Mouse (Mus musculus): ENCODE measurements at regions not wholly inside any gene's neighbourhood (a gene's known extent, or its start where the extent isn't known, plus 50 kb on each side); places are given as distances from the start of the nearest gene placed in this dataset.

GRCm38 (mm10) chr14:89242159-89242558, 771.0 kb upstream of the Pcdh20 start:
- no peak for DNase-seq (ENCODE audit: extremely low spot score)

- DNase-seq (ENCODE audit: extremely low spot score), result no peak
Observed at GRCm38 (mm10) chr14:89236501-89236900, 765.3 kb upstream of the Pcdh20 start.

- DNase-seq (ENCODE audit: extremely low spot score), result no peak
Observed at GRCm38 (mm10) chr14:89230482-89230881, 759.3 kb upstream of the Pcdh20 start.

GRCm38 (mm10) chr14:89217390-89217789, 746.2 kb upstream of the Pcdh20 start:
- no peak for DNase-seq (ENCODE audit: extremely low spot score)

GRCm38 (mm10) chr14:89181386-89181979, 710.3 kb upstream of the Pcdh20 start:
- no peak for DNase-seq (ENCODE audit: extremely low spot score)

GRCm38 (mm10) chr14:89142994-89143686, 671.9 kb upstream of the Pcdh20 start:
- DNase-seq (ENCODE audit: extremely low spot score), result no peak

GRCm38 (mm10) chr14:89099296-89099695, 628.1 kb upstream of the Pcdh20 start:
- DNase-seq (ENCODE audit: extremely low spot score), result no peak

GRCm38 (mm10) chr14:89089661-89090060, 618.5 kb upstream of the Pcdh20 start:
- DNase-seq (ENCODE audit: extremely low spot score), result no peak

- DNase-seq (ENCODE audit: extremely low spot score), result no peak
Observed at GRCm38 (mm10) chr14:89076014-89076413, 604.8 kb upstream of the Pcdh20 start.

GRCm38 (mm10) chr14:89063971-89064370, 592.8 kb upstream of the Pcdh20 start:
- DNase-seq (ENCODE audit: extremely low spot score), result no peak

- DNase-seq (ENCODE audit: extremely low spot score), result no peak
Observed at GRCm38 (mm10) chr14:89062583-89063436, 591.6 kb upstream of the Pcdh20 start.

- no peak for DNase-seq (ENCODE audit: extremely low spot score)
Observed at GRCm38 (mm10) chr14:89061319-89061718, 590.1 kb upstream of the Pcdh20 start.

- DNase-seq (ENCODE audit: extremely low spot score), result no peak
Observed at GRCm38 (mm10) chr14:89034390-89034789, 563.2 kb upstream of the Pcdh20 start.

GRCm38 (mm10) chr14:89011440-89011839, 540.2 kb upstream of the Pcdh20 start:
- no peak for DNase-seq (ENCODE audit: extremely low spot score)

- no peak for DNase-seq (ENCODE audit: extremely low spot score)
Observed at GRCm38 (mm10) chr14:89009648-89010047, 538.5 kb upstream of the Pcdh20 start.

- DNase-seq (ENCODE audit: extremely low spot score), result peak; percentile 39
Observed at GRCm38 (mm10) chr14:88981895-88982294, 510.7 kb upstream of the Pcdh20 start.

GRCm38 (mm10) chr14:88976007-88976406, 504.8 kb upstream of the Pcdh20 start:
- no peak for DNase-seq (ENCODE audit: extremely low spot score)

GRCm38 (mm10) chr14:88934569-88934968, 463.4 kb upstream of the Pcdh20 start:
- DNase-seq (ENCODE audit: extremely low spot score), result no peak
